Mouse (Mus musculus) forebrain, embryonic 12.5 days (tissue): ENCODE data around the gene Arl3. TPM values are rescaled to one million over a fixed set of nuclear protein-coding genes. Genes with fewer than 3 reads are reported as not detected.

ENCODE experiments used
- ATAC-seq: fragments of 200-750 bp; cut with Nextera tagmentation; 2 replicates; pipeline ENCODE4 v1.8.0; 2017; ENCODE audit warnings: moderate TSS enrichment; ENCODE audit not compliant: low FRiP score
- H3K27ac ChIP-seq: fragments of 300-500 bp; sonication (generic); 2 replicates; pipeline ENCODE4 v1.5.1; 2016; ENCODE audit warnings: mild to moderate bottlenecking
- H3K27me3 ChIP-seq: fragments of 300-500 bp; sonication (generic); 2 replicates; pipeline ENCODE4 v1.6.1; 2016; ENCODE audit warnings: mild to moderate bottlenecking
- H3K36me3 ChIP-seq: fragments of 300-500 bp; sonication (generic); replicated peaks from 2 replicates; pipeline ENCODE4 v1.6.1; 2016; ENCODE audit warnings: mild to moderate bottlenecking
- H3K4me1 ChIP-seq: fragments of 300-500 bp; sonication (generic); 2 replicates; pipeline ENCODE4 v1.6.1; 2016
- H3K4me2 ChIP-seq: fragments of 300-500 bp; sonication (generic); 2 replicates; pipeline ENCODE4 v1.6.1; 2016; ENCODE audit warnings: mild to moderate bottlenecking, moderate library complexity
- H3K4me3 ChIP-seq: fragments of 300-500 bp; sonication (generic); replicated peaks from 2 replicates; pipeline ENCODE4 v1.5.1; 2016; ENCODE audit warnings: mild to moderate bottlenecking
- H3K9ac ChIP-seq: fragments of 300-500 bp; sonication (generic); 2 replicates; pipeline ENCODE4 v1.6.1; 2016; ENCODE audit warnings: mild to moderate bottlenecking
- H3K9me3 ChIP-seq: fragments of 300-500 bp; sonication (generic); 2 replicates; pipeline ENCODE4 v1.6.1; 2016
- WGBS: fragments of 180-500 bp; shearing (Covaris S2); methylation state at CpG from one replicate; pipeline ENCODE4 v1.1.7; 2016; 5-methylcytosine and 5-hydroxymethylcytosine counted together
- polyA plus RNA-seq: library from polyadenylated mRNA; unstranded; fragments of >200 nt; fragmentation: Nextera tagmentation; extraction: Ambion mirVana; gene quantifications from 2 replicates; pipeline ENCODE4 v1.2.1, GENCODE M21; 2016

The Arl3 gene
- polyA plus RNA-seq, 1 experiment from 2014 or later: 216 TPM

DNA sequence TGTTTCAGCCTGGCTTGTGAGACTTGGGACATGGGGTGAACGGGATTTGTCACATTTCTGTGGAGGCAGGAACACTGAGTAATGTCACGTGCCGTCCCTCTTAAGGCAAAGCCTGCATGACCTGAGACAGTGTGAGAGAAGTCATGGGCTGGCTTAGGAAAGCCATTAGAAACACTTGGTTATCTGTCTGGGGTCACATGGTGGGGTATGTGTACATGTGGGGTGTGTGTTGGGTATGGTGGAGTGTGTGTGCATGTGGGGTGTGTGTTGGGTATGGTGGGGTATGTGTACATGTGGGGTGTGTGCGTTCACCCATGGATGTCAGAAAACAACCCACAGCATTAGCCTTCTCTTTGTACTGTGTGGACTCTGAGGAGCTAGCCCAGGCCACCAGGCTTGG is 22.6 kb downstream of the Arl3 start:
- 93% methylated on average over 4 of the region's 4 CpGs for WGBS
- Histone ChIP-seq H3K27me3 (no peaks in the 10 kb centered on the region), H3K27ac (no peak overlapping the region), H3K4me1 (peaks cover 19% of the 10 kb centered on the region; the same call in 1 of the 2 replicates), H3K4me2 (no peak overlapping the region), H3K36me3 (peaks cover 58% of the 10 kb centered on the region), H3K9me3 (no peaks in the 10 kb centered on the region), H3K9ac (no peak overlapping the region), H3K4me3 (no peak overlapping the region)
- ATAC-seq: no peak

DNA sequence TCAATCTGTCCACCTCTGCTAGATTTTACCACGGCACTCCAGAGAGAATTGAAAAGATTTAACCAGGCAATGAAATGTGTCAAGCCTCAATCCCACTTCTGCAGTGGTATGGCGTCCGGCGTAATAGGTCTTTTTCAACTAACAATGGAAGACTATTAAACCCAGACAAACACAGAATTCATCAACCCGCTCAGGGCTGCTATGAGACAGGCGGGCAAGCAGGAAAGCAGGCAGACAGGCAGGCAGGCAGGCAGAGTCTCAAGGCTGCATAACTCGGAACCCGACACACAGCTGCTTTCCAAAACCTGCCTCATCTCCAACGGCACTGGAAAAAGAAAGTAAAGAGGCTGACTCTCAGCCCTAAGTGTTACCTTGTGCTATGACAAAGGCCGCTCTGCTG is 24.9 kb downstream of the Arl3 start:
- Histone ChIP-seq H3K4me2 (no peak overlapping the region), H3K27me3 (no peaks in the 10 kb centered on the region), H3K36me3 (peaks cover 51% of the 10 kb centered on the region), H3K27ac (peak overlapping the region; percentile 75), H3K9me3 (no peaks in the 10 kb centered on the region), H3K4me3 (no peak overlapping the region), H3K9ac (peak overlapping the region; percentile 4; the same call in 1 of the 2 replicates), H3K4me1 (peaks cover 11% of the 10 kb centered on the region; the same call in 1 of the 2 replicates)
- ATAC-seq: no peak
- 57% methylated on average over 10 of the region's 10 CpGs for WGBS

DNA sequence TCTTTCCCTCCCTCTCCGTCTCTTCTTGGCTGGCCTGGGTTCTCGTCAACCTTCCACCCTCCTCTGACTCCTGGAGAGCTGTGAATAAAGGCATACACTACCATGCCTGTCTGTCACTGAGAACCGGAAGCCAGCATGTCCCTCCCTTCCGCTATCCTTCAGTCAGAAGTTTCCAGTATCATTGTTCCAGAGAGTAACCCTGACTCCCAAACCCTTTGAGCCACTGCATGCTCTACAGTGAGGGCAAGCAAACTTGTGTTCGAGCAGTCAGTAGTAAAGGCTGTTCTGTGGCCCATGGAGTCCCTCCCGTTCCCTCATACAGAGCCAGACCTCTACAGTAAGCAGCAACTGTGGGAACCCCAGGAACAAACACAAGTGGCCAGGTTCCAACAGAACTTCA is 25.4 kb downstream of the Arl3 start:
- no peak overlapping the region for H3K4me2 ChIP-seq
- H3K9me3 ChIP-seq: no peaks in the 10 kb centered on the region
- H3K4me1 ChIP-seq: peaks cover 11% of the 10 kb centered on the region; the same call in 1 of the 2 replicates
- WGBS: 70% methylated on average over 6 of the region's 6 CpGs
- peaks cover 56% of the 10 kb centered on the region for H3K36me3 ChIP-seq
- no peaks in the 10 kb centered on the region for H3K27me3 ChIP-seq
- H3K27ac ChIP-seq: peak overlapping the region; percentile 75
- H3K9ac ChIP-seq: no peak overlapping the region
- H3K4me3 ChIP-seq: no peak overlapping the region
- no peak for ATAC-seq

DNA sequence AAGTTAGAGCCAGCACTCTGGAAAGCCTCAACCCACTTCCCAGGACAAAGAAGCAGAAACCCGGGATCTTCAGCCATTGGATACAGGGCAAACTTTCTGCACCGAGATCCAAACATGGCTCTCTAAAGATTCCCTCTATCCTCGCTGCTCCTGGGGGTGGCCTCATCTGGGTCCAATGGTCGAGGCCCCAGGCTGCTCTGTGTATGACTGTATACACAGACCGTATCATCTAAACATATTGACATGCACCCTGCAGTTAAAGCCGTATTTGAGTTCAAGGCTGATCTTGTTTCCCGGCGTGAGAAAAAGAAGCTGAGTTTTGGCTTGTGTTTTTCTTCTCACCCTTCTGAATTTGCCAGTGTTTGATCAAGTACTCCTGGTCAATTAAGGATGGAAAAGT is 30.2 kb downstream of the Arl3 start:
- Histone ChIP-seq H3K27me3 (no peaks in the 10 kb centered on the region), H3K9me3 (no peaks in the 10 kb centered on the region; the same call in 1 of the 2 replicates), H3K4me3 (no peak overlapping the region), H3K9ac (no peak overlapping the region), H3K36me3 (peaks cover 57% of the 10 kb centered on the region), H3K4me1 (peaks cover 5% of the 10 kb centered on the region; the same call in 1 of the 2 replicates), H3K4me2 (no peak overlapping the region), H3K27ac (no peak overlapping the region)
- 88% methylated on average over 8 of the region's 8 CpGs for whole genome bisulfite sequencing
- ATAC-seq: no peak

DNA sequence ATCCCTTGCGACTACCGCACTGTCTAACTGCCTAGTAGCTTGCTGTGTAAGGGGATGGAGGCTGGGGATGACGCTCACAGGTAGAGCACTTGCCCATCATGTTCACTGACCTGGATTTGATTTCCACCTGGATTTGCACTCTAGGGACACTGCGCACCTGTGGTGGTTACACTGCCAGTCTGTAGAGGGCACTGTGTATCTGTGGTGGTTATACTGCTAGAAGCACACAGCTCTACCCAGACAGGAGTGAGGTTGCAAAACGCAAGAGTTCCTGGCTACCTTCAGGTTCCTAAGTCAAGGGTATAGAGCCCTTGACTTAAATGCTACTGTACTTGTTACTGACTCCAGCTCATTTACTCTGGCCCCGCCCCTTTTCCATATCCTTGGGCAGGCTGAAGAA is 34.8 kb downstream of the Arl3 start:
- H3K36me3 ChIP-seq: peaks cover 49% of the 10 kb centered on the region
- H3K4me3 ChIP-seq: no peak overlapping the region
- WGBS: 88% methylated on average over 6 of the region's 6 CpGs

DNA sequence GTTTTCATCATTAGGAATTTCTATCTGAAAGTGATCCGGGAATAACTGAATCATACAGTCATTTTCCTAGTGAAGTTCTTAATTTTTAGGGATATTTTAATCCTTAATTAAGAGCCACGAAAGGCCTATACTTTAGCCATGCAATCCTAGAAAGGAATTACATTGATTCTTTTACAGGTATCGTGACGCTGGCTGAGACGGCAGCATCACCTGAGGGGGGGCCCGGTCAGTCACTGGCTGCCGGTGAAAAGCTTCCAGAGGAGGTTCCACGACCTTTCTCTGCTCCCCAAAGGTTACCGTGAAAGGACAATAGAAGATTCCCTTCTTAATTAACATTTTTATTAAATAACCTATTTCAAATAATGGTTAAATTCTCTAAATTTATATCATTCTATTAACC is 35.6 kb downstream of the Arl3 start:
- ATAC-seq: no peak
- no peaks in the 10 kb centered on the region; the same call in 1 of the 2 replicates for H3K9me3 ChIP-seq
- H3K9ac ChIP-seq: no peak overlapping the region
- H3K36me3 ChIP-seq: peaks cover 41% of the 10 kb centered on the region
- H3K27me3 ChIP-seq: no peaks in the 10 kb centered on the region
- 92% methylated on average over 9 of the region's 9 CpGs for WGBS
- no peak overlapping the region for H3K27ac ChIP-seq
- peaks cover 24% of the 10 kb centered on the region for H3K4me1 ChIP-seq
- H3K4me3 ChIP-seq: no peak overlapping the region
- no peak overlapping the region for H3K4me2 ChIP-seq

More for the DNA sequence above, 34.8 kb downstream of the Arl3 start:
- H3K27ac ChIP-seq: no peak overlapping the region
- peaks cover 16% of the 10 kb centered on the region for H3K4me1 ChIP-seq
- H3K9ac ChIP-seq: no peak overlapping the region
- ATAC-seq: no peak
- H3K9me3 ChIP-seq: no peaks in the 10 kb centered on the region; the same call in 1 of the 2 replicates
- no peaks in the 10 kb centered on the region for H3K27me3 ChIP-seq
- no peak overlapping the region for H3K4me2 ChIP-seq

DNA sequence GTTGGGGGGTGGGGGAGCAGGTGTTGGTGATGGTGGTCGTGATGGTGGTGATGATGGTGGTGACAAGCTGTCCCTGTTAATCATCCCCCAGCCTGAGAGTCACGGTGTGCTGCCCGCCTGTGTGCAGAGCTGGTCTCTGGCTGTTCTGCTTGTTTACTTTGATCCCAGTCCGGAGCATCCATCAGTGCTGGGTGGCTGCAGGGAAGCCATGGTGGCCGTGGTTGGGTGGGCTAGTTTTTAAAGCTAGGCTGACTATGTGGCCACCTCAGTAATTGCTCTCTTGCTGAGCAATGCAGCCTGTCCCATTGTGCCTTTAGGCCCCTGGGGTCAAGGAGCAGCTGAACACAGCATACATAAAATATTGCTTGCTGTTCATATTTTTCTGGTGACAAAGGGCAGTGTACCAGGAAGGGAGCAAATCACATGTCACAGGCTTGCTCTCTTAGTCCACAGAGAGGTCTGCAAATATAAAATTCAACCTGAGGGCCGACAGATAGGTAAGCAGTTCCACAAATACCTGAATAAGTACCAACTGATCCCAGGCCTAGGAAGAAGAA is 38.4 kb downstream of the Arl3 start:
- Histone ChIP-seq H3K4me2 (no peak overlapping the region), H3K9ac (no peak overlapping the region), H3K9me3 (no peaks in the 10 kb centered on the region), H3K36me3 (peaks cover 13% of the 10 kb centered on the region), H3K27ac (no peak overlapping the region), H3K4me1 (peaks cover 52% of the 10 kb centered on the region), H3K4me3 (no peak overlapping the region), H3K27me3 (no peaks in the 10 kb centered on the region)
- no peak for ATAC-seq
- WGBS: 53% methylated on average over 6 of the region's 6 CpGs

DNA sequence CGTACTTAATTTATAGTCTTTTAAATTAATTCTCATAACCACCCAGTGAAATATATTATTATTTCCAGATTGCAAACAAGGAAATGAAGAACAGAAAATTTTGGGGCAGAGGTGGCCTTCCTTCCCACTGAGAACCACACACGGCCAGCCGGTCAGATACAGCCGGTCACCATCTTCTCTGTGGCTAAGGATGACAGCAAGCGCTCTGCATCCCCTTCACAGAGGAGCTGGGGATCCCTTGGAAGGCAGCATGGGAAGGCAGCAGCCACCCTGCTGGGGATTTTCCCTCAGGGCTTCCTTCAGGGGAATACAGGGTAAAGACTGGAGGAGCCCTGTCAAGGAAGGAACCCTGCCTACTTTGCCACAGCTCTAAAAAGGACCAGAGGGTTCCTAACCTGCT is 39.5 kb downstream of the Arl3 start:
- Histone ChIP-seq H3K4me3 (no peak overlapping the region), H3K36me3 (peaks cover 9% of the 10 kb centered on the region; the same call in 1 of the 2 replicates), H3K27me3 (no peaks in the 10 kb centered on the region), H3K4me1 (peaks cover 63% of the 10 kb centered on the region), H3K4me2 (no peak overlapping the region), H3K27ac (0 out of 2 replicates have a peak overlapping the region, but pooled peaks have one; percentile 25), H3K9me3 (no peaks in the 10 kb centered on the region), H3K9ac (no peak overlapping the region)
- 71% methylated on average over 5 of the region's 5 CpGs for whole genome bisulfite sequencing
- no peak for ATAC-seq

DNA sequence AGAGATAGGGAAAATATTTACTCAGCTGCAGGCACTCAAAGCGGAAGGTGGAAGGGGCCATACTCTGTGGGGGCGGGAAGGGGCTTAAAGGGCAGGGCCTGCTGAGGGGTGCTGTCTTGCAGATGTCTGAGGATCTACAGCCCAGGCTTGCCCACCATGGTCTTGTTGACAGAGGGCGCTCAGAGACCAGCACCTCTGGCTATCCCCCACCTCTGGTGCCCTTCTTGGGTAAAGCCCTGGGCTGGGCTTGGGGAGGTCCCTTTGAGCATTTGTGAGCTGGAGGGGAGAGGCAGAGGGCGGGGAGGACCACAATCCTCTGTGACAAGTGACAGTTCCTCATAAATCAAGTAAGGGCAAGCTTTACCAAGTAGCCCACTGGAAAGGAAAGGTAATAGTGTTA is 39.9 kb downstream of the Arl3 start:
- H3K4me3 ChIP-seq: no peak overlapping the region

DNA sequence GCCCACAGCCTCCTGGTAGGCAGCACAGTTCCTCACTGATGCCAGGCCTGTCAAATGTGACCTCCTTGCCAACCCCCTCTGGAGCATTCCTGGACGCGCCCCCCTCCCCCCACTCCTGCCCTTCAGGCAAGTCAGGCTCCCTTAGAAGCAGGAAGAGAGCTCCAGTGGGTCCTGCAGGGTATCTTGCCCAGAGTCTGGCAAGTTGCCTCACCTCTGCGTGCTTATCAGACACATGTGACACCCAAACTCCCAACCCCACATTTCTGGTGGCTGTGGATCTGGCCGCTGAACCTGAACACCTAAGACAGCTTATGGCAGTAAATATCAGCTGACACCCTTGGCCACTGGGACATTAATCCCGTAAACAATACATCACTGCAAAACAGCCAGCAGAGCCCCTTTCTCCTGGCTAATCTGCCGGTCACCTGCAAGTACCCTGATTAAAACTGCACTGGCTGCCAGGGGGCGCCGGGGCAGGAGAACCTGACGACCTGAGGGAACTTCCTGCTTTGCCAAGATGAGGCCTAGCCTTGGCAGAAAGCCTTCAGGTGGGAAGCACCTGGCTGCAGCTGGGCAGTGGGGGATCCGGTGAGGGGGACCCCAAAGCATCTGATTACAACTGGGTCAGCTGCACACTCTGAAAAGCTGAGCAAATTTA is 40.8 kb downstream of the Arl3 start:
- 8% methylated on average over 10 of the region's 10 CpGs for WGBS
- Histone ChIP-seq H3K4me2 (no peak overlapping the region), H3K9ac (no peak overlapping the region), H3K4me3 (no peak overlapping the region), H3K9me3 (no peaks in the 10 kb centered on the region), H3K27me3 (no peaks in the 10 kb centered on the region), H3K36me3 (peaks cover 9% of the 10 kb centered on the region; the same call in 1 of the 2 replicates), H3K4me1 (peaks cover 76% of the 10 kb centered on the region), H3K27ac (peak overlapping the region; percentile 65; the same call in 1 of the 2 replicates)
- ATAC-seq: no peak

More for the DNA sequence above, 39.9 kb downstream of the Arl3 start:
- Histone ChIP-seq H3K4me2 (no peak overlapping the region), H3K4me1 (peaks cover 67% of the 10 kb centered on the region), H3K36me3 (peaks cover 9% of the 10 kb centered on the region; the same call in 1 of the 2 replicates), H3K9me3 (no peaks in the 10 kb centered on the region), H3K9ac (no peak overlapping the region), H3K27ac (peak overlapping the region; percentile 25; the same call in 1 of the 2 replicates), H3K27me3 (no peaks in the 10 kb centered on the region)
- ATAC-seq: no peak
- WGBS: 51% methylated on average over 4 of the region's 4 CpGs

DNA sequence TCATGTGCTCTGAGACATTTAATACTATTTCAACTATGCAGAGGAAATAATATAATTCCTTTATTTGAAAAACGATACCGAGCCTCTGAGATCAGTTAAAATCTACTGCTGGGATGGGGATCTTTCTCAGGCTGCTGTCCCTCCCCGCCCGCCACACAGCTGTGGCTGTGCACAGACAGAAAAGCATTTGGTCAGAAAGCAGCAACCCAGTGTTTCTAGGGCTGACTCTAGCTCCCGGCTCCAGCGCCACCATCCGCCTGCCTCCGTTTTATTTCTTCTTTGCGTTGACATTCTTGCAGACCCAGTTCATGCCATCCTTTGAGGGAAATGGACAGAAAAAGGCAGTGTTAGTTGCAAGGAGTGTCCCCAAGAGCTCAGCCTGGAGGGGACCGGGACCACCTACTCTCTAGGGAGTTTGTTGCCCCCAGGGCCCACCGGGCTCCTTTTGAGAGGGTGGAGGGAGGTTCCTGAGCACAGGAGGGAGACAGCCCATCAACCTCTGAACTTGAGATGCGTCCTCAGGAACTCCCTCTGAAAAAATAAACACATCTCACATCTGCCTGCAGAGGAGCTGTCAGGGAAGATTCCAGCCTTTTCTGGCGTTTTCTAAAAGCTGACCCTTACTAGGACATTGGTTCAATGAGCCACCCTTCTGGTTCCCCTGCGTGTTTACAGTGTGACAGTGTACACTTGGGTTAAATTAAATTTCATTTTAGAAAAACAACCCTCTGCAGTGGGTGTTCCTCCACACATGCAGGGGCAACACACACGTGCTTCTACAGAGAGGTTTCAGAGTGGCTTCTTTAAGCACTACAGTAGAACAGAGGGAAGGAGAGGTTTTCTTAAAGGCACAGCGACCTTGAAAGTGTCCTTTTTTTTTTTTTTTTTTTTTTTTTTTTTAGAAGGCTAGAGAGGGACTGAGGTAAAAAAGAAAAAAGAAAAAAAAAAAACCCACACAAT is 41.6 kb downstream of the Arl3 start:
- peak overlapping the region; percentile 8; the same call in 1 of the 2 replicates for H3K4me2 ChIP-seq
- H3K4me3 ChIP-seq: no peak overlapping the region
- WGBS: 6% methylated on average over 16 of the region's 16 CpGs
- H3K9me3 ChIP-seq: no peaks in the 10 kb centered on the region
- no peak for ATAC-seq
- H3K36me3 ChIP-seq: peaks cover 8% of the 10 kb centered on the region; the same call in 1 of the 2 replicates
- peaks cover 83% of the 10 kb centered on the region for H3K4me1 ChIP-seq
- peak overlapping the region; percentile 95 for H3K27ac ChIP-seq
- H3K9ac ChIP-seq: peak overlapping the region; percentile 40
- no peaks in the 10 kb centered on the region for H3K27me3 ChIP-seq

DNA sequence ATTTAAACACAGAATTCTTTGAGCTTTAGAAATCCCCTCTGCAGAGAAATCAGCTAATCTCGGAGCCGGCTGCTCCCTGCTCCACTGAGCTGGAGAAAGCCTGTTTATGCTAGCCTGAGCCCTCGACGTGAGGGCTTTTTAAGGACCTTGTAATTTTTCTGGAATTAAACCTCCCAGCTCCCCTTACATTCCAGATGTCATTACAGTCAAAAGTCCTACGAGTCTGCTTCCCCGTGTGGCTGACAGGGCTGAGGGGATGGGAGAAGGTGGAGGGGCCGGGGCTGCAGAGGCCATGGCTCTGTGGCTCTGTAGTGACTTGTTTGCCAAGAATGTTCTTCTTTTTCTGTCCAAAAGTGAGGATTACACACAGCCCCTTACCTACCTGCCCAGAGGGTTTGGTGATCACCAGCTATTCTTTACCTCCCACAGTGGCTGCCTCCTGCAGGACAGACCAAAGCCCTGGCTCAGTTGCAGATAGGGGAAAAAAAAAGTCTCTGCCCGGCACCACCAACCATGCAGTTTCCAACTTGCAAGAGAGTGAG is 42.5 kb downstream of the Arl3 start:
- H3K4me3 ChIP-seq: no peak overlapping the region
- ATAC-seq: no peak
- H3K27me3 ChIP-seq: no peaks in the 10 kb centered on the region
- 9% methylated on average over 8 of the region's 8 CpGs for WGBS
- H3K36me3 ChIP-seq: peaks cover 4% of the 10 kb centered on the region; the same call in 1 of the 2 replicates
- peaks cover 92% of the 10 kb centered on the region for H3K4me1 ChIP-seq
- H3K9me3 ChIP-seq: no peaks in the 10 kb centered on the region
- H3K27ac ChIP-seq: peak overlapping the region; percentile 95
- 0 out of 2 replicates have a peak overlapping the region, but pooled peaks have one; percentile 60 for H3K4me2 ChIP-seq
- peak overlapping the region; percentile 51 for H3K9ac ChIP-seq
